Mouse (Mus musculus) embryo, embryonic 9.5 days (tissue): ENCODE measurements around the gene Rnf149.

Source experiments
- DNase-seq: peaks from one replicate; pipeline ENCODE4 v3.0.0-alpha.2; 2017; ENCODE audit errors: extremely low spot score

Rnf149 gene

GRCm38 (mm10) chr1:39530258-39530943, 46.8 kb downstream of the Rnf149 start:
- peak; percentile 71 for DNase-seq

- DNase-seq = no peak
These were observed 48.9 kb downstream of the Rnf149 start for GRCm38 (mm10) chr1:39528319-39528718.

DNA sequence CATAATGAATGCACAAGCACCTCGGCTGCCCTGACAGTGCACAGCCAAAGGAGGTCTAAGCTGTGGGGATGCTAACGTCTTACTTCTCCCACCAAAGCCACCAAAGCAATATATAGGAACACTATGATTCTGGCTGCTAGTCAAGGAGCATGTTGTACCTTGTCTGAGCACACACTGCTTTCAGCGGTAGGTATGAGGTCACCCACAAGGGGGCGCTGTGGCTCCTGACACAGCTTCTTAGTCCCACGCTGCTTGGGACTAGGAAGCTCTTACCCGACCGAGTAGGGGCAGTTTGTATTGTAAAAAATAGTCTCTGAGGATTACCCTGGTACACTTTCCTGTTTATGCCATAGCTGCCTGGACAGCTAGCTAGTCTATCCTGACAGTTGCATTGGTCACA, 49.8 kb downstream of the Rnf149 start:
- peak; percentile 66 for DNase-seq

- no peak for DNase-seq
These were observed 50.6 kb downstream of the Rnf149 start for GRCm38 (mm10) chr1:39526371-39527167.

GRCm38 (mm10) chr1:39525763-39526162, 51.4 kb downstream of the Rnf149 start:
- no peak for DNase-seq

- DNase-seq = no peak
These were observed 54.7 kb downstream of the Rnf149 start for GRCm38 (mm10) chr1:39522519-39522918.

DNA sequence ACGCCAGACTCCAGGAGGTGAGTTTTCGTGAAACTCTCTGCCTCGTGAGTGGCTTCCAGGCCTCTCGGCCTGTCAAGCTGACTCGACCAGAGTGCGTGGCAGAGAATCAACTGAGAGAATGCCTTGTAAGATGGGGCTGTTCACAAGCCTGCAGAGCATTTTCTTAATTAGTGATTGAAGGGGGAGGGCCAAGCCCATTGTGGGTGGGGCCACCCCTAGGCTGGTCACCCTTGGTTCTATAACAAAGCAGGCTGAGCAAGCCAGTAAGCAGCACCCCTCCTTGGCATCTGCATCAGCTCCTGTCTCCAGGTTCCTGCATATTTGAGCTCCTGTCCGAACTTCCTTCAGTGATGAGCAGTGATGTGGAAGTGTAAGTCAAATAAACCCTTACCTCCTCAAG, 55.9 kb downstream of the Rnf149 start:
- DNase-seq = no peak

GRCm38 (mm10) chr1:39515303-39515991, 61.8 kb downstream of the Rnf149 start:
- no peak for DNase-seq

- no peak for DNase-seq
These were observed 65.0 kb downstream of the Rnf149 start for GRCm38 (mm10) chr1:39512183-39512582.

DNA sequence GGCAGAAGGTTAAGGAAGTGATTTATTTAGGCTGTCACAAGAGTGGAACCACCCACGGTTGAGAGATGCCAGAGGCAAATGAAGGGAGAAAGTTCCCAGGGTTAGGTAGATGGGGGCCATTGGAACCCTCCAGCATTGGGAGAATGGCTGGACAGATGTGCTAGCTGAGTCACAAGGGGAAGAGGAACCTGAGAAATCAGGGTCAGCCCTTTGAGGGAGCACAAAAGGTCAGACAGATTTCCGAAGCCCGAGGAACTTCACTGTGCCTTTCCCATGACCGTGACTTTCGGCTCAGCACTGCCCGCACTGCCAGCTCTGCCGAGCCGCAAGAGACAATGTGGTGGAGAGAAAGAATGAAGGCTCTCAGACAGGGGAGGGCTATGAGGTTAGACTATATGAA, 65.4 kb downstream of the Rnf149 start:
- no peak for DNase-seq

DNA sequence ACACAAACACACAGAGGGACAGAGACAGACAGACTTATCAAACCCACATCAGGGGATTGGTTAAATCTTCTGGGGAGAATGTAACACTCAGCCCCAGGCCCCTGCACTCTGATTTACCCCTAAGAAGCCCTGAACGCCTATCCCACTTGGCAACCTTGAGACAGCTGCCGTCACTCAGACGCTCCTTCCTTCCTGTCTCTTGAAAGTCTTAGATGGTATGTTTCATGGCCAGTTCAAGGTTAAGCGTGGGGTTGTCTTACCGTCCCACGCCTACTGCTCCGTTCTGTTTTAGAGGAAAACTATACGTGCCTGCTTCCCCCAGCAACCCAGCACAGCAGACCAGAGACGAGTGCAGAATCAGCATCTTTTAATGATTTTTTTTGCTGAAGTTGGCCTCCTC, 71.6 kb downstream of the Rnf149 start:
- DNase-seq = no peak

- DNase-seq = no peak
These were observed 72.9 kb downstream of the Rnf149 start for GRCm38 (mm10) chr1:39504261-39504660.

DNA sequence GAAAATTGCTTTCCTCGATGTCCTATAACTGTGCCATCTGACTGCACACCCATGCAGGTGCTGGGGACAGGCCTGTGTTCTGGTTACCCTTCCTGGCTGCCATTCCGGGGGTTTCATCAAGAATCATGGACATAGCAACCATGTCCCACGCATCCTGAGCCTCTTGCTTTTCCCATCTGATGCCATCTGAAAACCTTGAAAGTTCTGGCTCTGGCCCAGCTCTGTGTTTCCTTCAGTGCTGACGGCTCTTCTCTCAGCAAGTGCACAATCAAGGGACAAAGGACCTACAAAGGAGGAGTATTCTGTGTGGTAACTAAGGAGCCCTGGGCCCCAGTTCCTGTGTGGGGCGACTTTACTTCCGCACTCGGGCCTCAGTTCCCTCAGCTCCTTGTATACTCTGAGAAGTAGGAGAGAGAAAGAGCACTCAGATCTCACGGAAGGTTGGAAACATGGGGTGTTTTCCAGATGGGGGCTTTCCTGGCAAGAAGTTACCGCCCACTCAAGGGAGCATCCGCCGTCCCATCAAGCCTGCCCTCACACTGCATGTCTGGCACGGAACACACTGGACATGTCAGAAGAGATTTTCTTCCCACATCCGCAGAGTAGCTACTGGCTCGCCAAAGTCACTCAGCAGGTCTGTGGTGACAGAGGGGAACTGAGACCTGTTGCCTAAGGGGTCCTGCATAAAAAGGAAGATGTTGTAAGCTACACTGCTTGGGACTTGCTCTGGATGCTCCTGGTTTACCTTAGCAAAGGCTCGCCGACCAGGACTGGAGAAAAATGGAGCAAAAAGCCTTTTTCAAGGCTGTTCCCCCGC, 74.2 kb downstream of the Rnf149 start:
- DNase-seq = no peak
